ENCODE assay signal across 8 mouse cellular contexts in the genomic region with DNA sequence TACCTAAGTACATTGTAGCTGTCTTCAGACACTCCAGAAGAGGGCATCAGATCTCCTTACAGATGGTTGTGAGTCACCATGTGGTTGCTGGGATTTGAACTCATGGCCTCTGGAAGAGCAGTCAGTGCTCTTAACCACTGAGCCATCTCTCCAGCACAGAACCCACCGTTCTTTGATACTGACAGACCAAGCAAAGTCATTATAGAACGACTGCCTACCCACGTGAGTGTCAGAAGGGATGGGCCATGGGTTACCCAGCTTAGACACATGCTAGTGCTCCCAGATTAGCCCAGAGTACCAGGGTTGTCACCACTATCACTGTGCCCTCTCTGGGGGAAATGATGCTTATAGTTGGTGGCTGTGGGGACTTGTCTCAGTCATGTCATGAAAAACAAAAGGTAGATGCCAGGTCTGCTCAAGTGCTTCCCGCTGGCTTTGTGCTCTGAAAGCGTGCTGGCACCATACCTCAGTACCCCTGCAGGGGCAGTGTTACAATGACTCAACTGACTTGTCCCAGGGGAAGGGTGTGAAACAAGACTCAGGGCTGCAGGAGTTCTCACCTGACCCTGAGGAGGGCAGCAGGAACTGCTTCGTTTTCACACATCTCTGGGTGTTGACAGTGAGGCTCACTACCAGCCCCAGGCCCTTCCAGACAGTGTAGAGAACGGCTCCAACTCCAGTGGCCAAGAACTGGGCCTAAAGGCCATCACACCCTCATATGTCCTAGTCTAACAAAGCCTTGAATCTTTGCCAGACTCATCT.
DNase-seq lines count a peak whose midpoint lies in the region; ATAC-seq lines count a peak whose summit lies in the region.

No protein-coding gene starts in this region.

- intact Hi-C loops in left cerebral cortex, postnatal 25 days (cut with DNase I), result loop anchor here (1.0 to 2.0 kb wide), 2 partner anchors 130 to 149 kb away; no protein-coding TSS in a partner anchor

- H3K9ac ChIP-seq in kidney, embryonic 15.5 days, result no peak overlapping the region
- no peak overlapping the region for H3K9ac ChIP-seq in forebrain, embryonic 16.5 days (replicated peaks; ENCODE audit: low read depth, low read length)

- no peaks in the 10 kb centered on the region for H3K27me3 ChIP-seq in kidney, embryonic 15.5 days
- no peaks in the 10 kb centered on the region for H3K27me3 ChIP-seq in forebrain, embryonic 16.5 days (replicated peaks; ENCODE audit: control insufficient read depth, insufficient read depth, low read length)

- no peak overlapping the region for H3K4me2 ChIP-seq in kidney, embryonic 15.5 days
- H3K4me2 ChIP-seq in forebrain, embryonic 16.5 days (ENCODE audit: low read length), result no peak overlapping the region

- no peaks in the 10 kb centered on the region for H3K36me3 ChIP-seq in kidney, embryonic 15.5 days
- H3K36me3 ChIP-seq in forebrain, embryonic 16.5 days (ENCODE audit: control insufficient read depth, insufficient read depth), result no peaks in the 10 kb centered on the region

- no peaks in the 10 kb centered on the region for H3K9me3 ChIP-seq in kidney, embryonic 15.5 days (replicated peaks)
- no peaks in the 10 kb centered on the region for H3K9me3 ChIP-seq in forebrain, embryonic 16.5 days (ENCODE audit: control insufficient read depth, low read length)

- no peak overlapping the region for H3K4me3 ChIP-seq in kidney, embryonic 15.5 days (replicated peaks)
- H3K4me3 ChIP-seq in forebrain, embryonic 16.5 days (replicated peaks; ENCODE audit: low read length), result no peak overlapping the region

- WGBS in kidney, embryonic 15.5 days, result 62% methylated on average over 7 of the region's 7 CpGs
- WGBS in forebrain, embryonic 16.5 days, result 53% methylated on average over 7 of the region's 7 CpGs

- ATAC-seq in kidney, embryonic 15.5 days (replicated peaks; ENCODE audit: low FRiP score), result 0 out of 2 replicates have a peak, but pooled peaks have one; percentile 11
- ATAC-seq in forebrain, embryonic 16.5 days, result peak; percentile 45
- peak; percentile 21 for ATAC-seq in megakaryocyte, adult 5-6 weeks (ENCODE audit: poor library complexity, severe bottlenecking)

- DNase-seq in kidney, adult 9 months, result no peak
- DNase-seq in ES-CJ7 (ENCODE audit: low read depth, low spot score), result peak; percentile 94
- no peak for DNase-seq in adrenal gland, postnatal 36 days
- no peak for DNase-seq in right cerebral cortex, adult 18-20 months
- DNase-seq in left cerebral cortex, postnatal 25 days (ENCODE audit: low spot score in 2 of 2), result no peak

- H3K27ac ChIP-seq in kidney, embryonic 15.5 days, result peak overlapping the region; percentile 38; the same call in 1 of the 2 replicates
- H3K27ac ChIP-seq in forebrain, embryonic 16.5 days (ENCODE audit: low read length), result peak overlapping the region; percentile 25; the same call in 1 of the 2 replicates

- H3K4me1 ChIP-seq in kidney, embryonic 15.5 days, result peaks cover 51% of the 10 kb centered on the region
- peaks cover 30% of the 10 kb centered on the region for H3K4me1 ChIP-seq in forebrain, embryonic 16.5 days (replicated peaks; ENCODE audit: control insufficient read depth, insufficient read depth, low read length)
